In the genomic region with DNA sequence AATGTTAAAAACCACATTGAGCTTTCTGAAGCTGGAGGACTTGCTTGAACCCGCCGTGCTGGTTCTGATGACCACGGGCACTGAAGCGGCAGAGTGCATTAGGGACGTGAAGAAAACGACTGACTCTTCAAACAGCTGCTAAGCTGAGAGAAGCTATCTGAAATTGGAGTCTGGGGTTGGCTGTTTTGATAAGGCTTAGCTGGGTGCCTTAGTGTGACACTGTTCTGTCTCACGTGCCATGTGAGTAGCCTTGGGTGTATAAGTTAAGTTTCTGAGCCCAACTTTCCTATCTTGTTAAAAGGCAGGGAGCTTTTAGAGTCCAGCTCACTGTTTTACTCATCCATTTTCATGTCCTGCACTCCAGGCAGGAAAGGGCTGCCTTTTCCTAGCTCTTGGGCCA, we compare ENCODE assay signal across 27 mouse cellular contexts. TPM values are rescaled to one million over a fixed set of nuclear protein-coding genes. Genes with fewer than 3 reads are reported as not detected.
DNase-seq lines count a peak whose midpoint lies in the region; ATAC-seq and TF ChIP-seq lines count a peak whose summit lies in the region.
"Had no signal": no experiment of that assay in that cellular context is flagged by ENCODE, and none has a peak within 500 bp of the region (broad histone marks: within the 10 kb centered on the region; RNA-seq: fewer than 3 reads in every experiment).

No protein-coding gene starts in this region.

- TF ChIP-seq CTCF in heart, adult 2 months (IDR thresholded peaks at IDR 0.05): no peak
- no peak for TF ChIP-seq CTCF in liver, embryonic 14.5 days (IDR thresholded peaks at IDR 0.05; ENCODE audit: low read depth)

- 46% methylated on average over 7 of the region's 7 CpGs for whole genome bisulfite sequencing in heart, embryonic 12.5 days
- 72% methylated on average over 7 of the region's 7 CpGs for WGBS in heart, adult 2 months
- WGBS in liver, embryonic 14.5 days (ENCODE audit: insufficient replicate concordance): 31% methylated on average over 7 of the region's 7 CpGs
- WGBS in kidney, embryonic 15.5 days: 68% methylated on average over 7 of the region's 7 CpGs
- 83% methylated on average over 7 of the region's 7 CpGs for WGBS in hindbrain, embryonic 16.5 days

- no peak overlapping the region for H3K4me3 ChIP-seq in heart, embryonic 12.5 days
- H3K4me3 ChIP-seq in heart, adult 2 months: no peak overlapping the region
- no peak overlapping the region for H3K4me3 ChIP-seq in liver, embryonic 14.5 days (ENCODE audit: insufficient read depth in 1 of 2, low read depth in 2 of 2, low read length in 2 of 2)
- H3K4me3 ChIP-seq in kidney, embryonic 15.5 days (replicated peaks): no peak overlapping the region
- no peak overlapping the region for H3K4me3 ChIP-seq in hindbrain, embryonic 16.5 days (ENCODE audit: low read length)
- H3K4me3 ChIP-seq: forebrain, embryonic 10.5 days; intestine, embryonic 15.5 days; limb, embryonic 12.5 days; midbrain, embryonic 10.5 days had no signal

- H3K9ac ChIP-seq in heart, embryonic 12.5 days: peak overlapping the region; percentile 43; the same call in 1 of the 2 replicates
- H3K9ac ChIP-seq in heart, adult 2 months (ENCODE audit: low read depth, low read length): no peak overlapping the region
- peak overlapping the region; percentile 15; the same call in 1 of the 2 replicates for H3K9ac ChIP-seq in liver, embryonic 14.5 days (replicated peaks)
- H3K9ac ChIP-seq in kidney, embryonic 15.5 days: no peak overlapping the region
- H3K9ac ChIP-seq in hindbrain, embryonic 16.5 days (ENCODE audit: low read depth, low read length): no peak overlapping the region
- H3K9ac ChIP-seq: intestine, embryonic 15.5 days; limb, embryonic 12.5 days had no signal

- no peaks in the 10 kb centered on the region for H3K9me3 ChIP-seq in heart, embryonic 12.5 days (replicated peaks)
- no peaks in the 10 kb centered on the region for H3K9me3 ChIP-seq in liver, embryonic 14.5 days (ENCODE audit: control insufficient read depth, low read length)
- H3K9me3 ChIP-seq in kidney, embryonic 15.5 days (replicated peaks): no peaks in the 10 kb centered on the region
- H3K9me3 ChIP-seq in hindbrain, embryonic 16.5 days (ENCODE audit: control insufficient read depth, low read length): no peaks in the 10 kb centered on the region
- H3K9me3 ChIP-seq: forebrain, embryonic 10.5 days; G1E; intestine, embryonic 15.5 days; limb, embryonic 12.5 days; midbrain, embryonic 10.5 days had no signal

- H3K4me1 ChIP-seq in heart, embryonic 12.5 days (replicated peaks): peaks cover 28% of the 10 kb centered on the region
- H3K4me1 ChIP-seq in heart, adult 2 months (ENCODE audit: control insufficient read depth, insufficient read depth, low read length): peaks cover 1% of the 10 kb centered on the region
- H3K4me1 ChIP-seq in liver, embryonic 14.5 days (replicated peaks; ENCODE audit: control insufficient read depth in 2 of 2, insufficient read depth in 2 of 2, low read length in 1 of 2): peaks cover 7 to 9% of the 10 kb centered on the region in 2 experiments
- peaks cover 10% of the 10 kb centered on the region; the same call in 1 of the 2 replicates for H3K4me1 ChIP-seq in kidney, embryonic 15.5 days
- no peaks in the 10 kb centered on the region for H3K4me1 ChIP-seq in hindbrain, embryonic 16.5 days (ENCODE audit: control insufficient read depth, insufficient read depth, low read depth, low read length)
- H3K4me1 ChIP-seq: forebrain, embryonic 10.5 days; intestine, embryonic 15.5 days; limb, embryonic 12.5 days; midbrain, embryonic 10.5 days had no signal

- no peak for TF ChIP-seq EP300 in heart, adult 2 months (IDR thresholded peaks at IDR 0.05; ENCODE audit: insufficient read depth, low read depth, low read length)
- peak; percentile 50 for TF ChIP-seq EP300 in liver, embryonic 14.5 days (IDR thresholded peaks at IDR 0.05; ENCODE audit: low read depth)

- no peak for TF ChIP-seq POLR2A in heart, adult 2 months (IDR thresholded peaks at IDR 0.05; ENCODE audit: insufficient read depth, low read depth, low read length)

- intact Hi-C loops in heart, adult 2 months (cut with DNase I): no loop called here

- peaks cover 34% of the 10 kb centered on the region for H3K36me3 ChIP-seq in heart, embryonic 12.5 days
- H3K36me3 ChIP-seq in heart, adult 2 months (ENCODE audit: control insufficient read depth, insufficient read depth, low read length): peaks cover 13% of the 10 kb centered on the region
- H3K36me3 ChIP-seq in liver, embryonic 14.5 days (replicated peaks; ENCODE audit: control insufficient read depth, insufficient read depth, low read depth): peaks cover 24% of the 10 kb centered on the region
- H3K36me3 ChIP-seq in kidney, embryonic 15.5 days: peaks cover 48% of the 10 kb centered on the region
- H3K36me3 ChIP-seq in hindbrain, embryonic 16.5 days (ENCODE audit: control insufficient read depth, insufficient read depth, low read length): peaks cover 2% of the 10 kb centered on the region; the same call in 1 of the 2 replicates

- H3K79me2 ChIP-seq in heart, adult 2 months (replicated peaks; ENCODE audit: control insufficient read depth, insufficient read depth, low read length): peaks cover 3% of the 10 kb centered on the region; the same call in 1 of the 2 replicates

- no peaks in the 10 kb centered on the region for H3K27me3 ChIP-seq in heart, embryonic 12.5 days (replicated peaks)
- no peaks in the 10 kb centered on the region for H3K27me3 ChIP-seq in heart, adult 2 months (ENCODE audit: control insufficient read depth, insufficient read depth, low read length)
- H3K27me3 ChIP-seq in liver, embryonic 14.5 days (ENCODE audit: control insufficient read depth, insufficient read depth, low read length): no peaks in the 10 kb centered on the region
- H3K27me3 ChIP-seq in kidney, embryonic 15.5 days: no peaks in the 10 kb centered on the region
- H3K27me3 ChIP-seq in hindbrain, embryonic 16.5 days (replicated peaks; ENCODE audit: control insufficient read depth, insufficient read depth, low read length): no peaks in the 10 kb centered on the region
- H3K27me3 ChIP-seq: intestine, embryonic 15.5 days; limb, embryonic 12.5 days; Patski had no signal

- no peak for ATAC-seq in heart, embryonic 12.5 days (ENCODE audit: insufficient number of reproducible peaks, low FRiP score)
- peak; percentile 81 for ATAC-seq in liver, embryonic 14.5 days (ENCODE audit: insufficient read depth)
- peak; percentile 98 for ATAC-seq in megakaryocyte-erythroid progenitor cell, adult 5-6 weeks (replicated peaks; ENCODE audit: low FRiP score, low TSS enrichment, poor library complexity, severe bottlenecking)
- no peak for ATAC-seq in kidney, embryonic 15.5 days (replicated peaks; ENCODE audit: low FRiP score)
- ATAC-seq in hindbrain, embryonic 16.5 days: no peak
- no peak for ATAC-seq in granulocyte monocyte progenitor cell, adult 5-6 weeks (replicated peaks; ENCODE audit: poor library complexity, severe bottlenecking)
- ATAC-seq: forebrain, embryonic 16.5 days; hindbrain, postnatal 0 days; intestine, embryonic 15.5 days; midbrain, embryonic 16.5 days; Patski had no signal

- DNase-seq in heart, adult 2 months: no peak
- peak; percentile 18 for DNase-seq in liver
- peak; percentile 28 to 32 (median 31) for DNase-seq in liver, embryonic 14.5 days (ENCODE audit: low read depth in 3 of 3, low spot score in 3 of 3)
- DNase-seq: adrenal gland, postnatal 25 days; cerebellum, adult 18-20 months; cerebellum, postnatal 10 days; kidney, adult 9 months; kidney, postnatal 25 days; lung, adult 2 months; lung, postnatal 10 days; spleen, adult 18-20 months; thymus, postnatal 14 days had no signal

- no peak overlapping the region for H3K27ac ChIP-seq in heart, embryonic 12.5 days (ENCODE audit: poor library complexity, severe bottlenecking)
- H3K27ac ChIP-seq in heart, adult 2 months: no peak overlapping the region
- no peak overlapping the region; the same call in 1 of the 2 replicates for H3K27ac ChIP-seq in liver, embryonic 14.5 days
- H3K27ac ChIP-seq in kidney, embryonic 15.5 days: no peak overlapping the region
- no peak overlapping the region for H3K27ac ChIP-seq in hindbrain, embryonic 16.5 days (ENCODE audit: low read depth, low read length)
- H3K27ac ChIP-seq: forebrain, embryonic 10.5 days; hindbrain, postnatal 0 days; intestine, embryonic 15.5 days; limb, embryonic 12.5 days; macrophage; midbrain, embryonic 10.5 days had no signal

- H3K4me2 ChIP-seq in heart, embryonic 12.5 days: no peak overlapping the region
- H3K4me2 ChIP-seq in liver, embryonic 14.5 days (ENCODE audit: low read depth): no peak overlapping the region; the same call in 1 of the 2 replicates
- H3K4me2 ChIP-seq in kidney, embryonic 15.5 days: no peak overlapping the region
- H3K4me2 ChIP-seq in hindbrain, embryonic 16.5 days (ENCODE audit: low read length): no peak overlapping the region
- H3K4me2 ChIP-seq: intestine, embryonic 15.5 days; limb, embryonic 12.5 days had no signal

RNA-seq across cellular contexts. Expression of a gene that starts 8.7 kb away (rescaled TPM):
- 32.4 and 36.8 TPM in 2 replicates for polyA plus RNA-seq in heart, embryonic 12.5 days (2016; fragmentation: Nextera tagmentation; extraction: Ambion mirVana)
- total RNA-seq in heart, adult 2 months (2021): 10 to 100 TPM; 32.9 to 33.5 TPM
- 15.9 and 20.8 TPM in 2 replicates for polyA plus RNA-seq in heart, adult 2 months (2012; rRNA removed)
- 12.1 and 14.1 TPM in 2 replicates for polyA plus RNA-seq in liver, embryonic 14.5 days (2012; rRNA removed)
- polyA plus RNA-seq in liver, embryonic 14.5 days (2014; fragmentation: Nextera tagmentation; extraction: Ambion mirVana): 21.6 and 24.8 TPM in 2 replicates
- total RNA-seq in megakaryocyte-erythroid progenitor cell, adult 5-6 weeks (2014; fragmentation: Nextera tagmentation): 41.1 and 48.7 TPM in 2 replicates
- 21.6 and 27.9 TPM in 2 replicates for total RNA-seq in megakaryocyte-erythroid progenitor cell, adult 5-6 weeks (2017)
- polyA plus RNA-seq in kidney, embryonic 15.5 days (2015; fragmentation: Nextera tagmentation; extraction: Ambion mirVana): 44.8 and 48.9 TPM in 2 replicates
- polyA plus RNA-seq in hindbrain, embryonic 16.5 days (2015; fragmentation: Nextera tagmentation; extraction: Ambion mirVana): 30.0 and 31.1 TPM in 2 replicates
- total RNA-seq in granulocyte monocyte progenitor cell, adult 5-6 weeks (2014; fragmentation: Nextera tagmentation): 28.0 and 29.5 TPM in 2 replicates
- 18.1 and 32.2 TPM in 2 replicates for total RNA-seq in granulocyte monocyte progenitor cell, adult 5-6 weeks (2017)

RNA-seq across cellular contexts. Expression of a gene that starts 8.7 kb away (rescaled TPM):
- polyA plus RNA-seq in heart, embryonic 12.5 days (2016; fragmentation: Nextera tagmentation; extraction: Ambion mirVana): 28.1 and 30.3 TPM in 2 replicates
- total RNA-seq in heart, adult 2 months (2021): 10 to 100 TPM; 24.3 to 25.3 TPM
- polyA plus RNA-seq in heart, adult 2 months (2012; rRNA removed): 17.3 and 25.9 TPM in 2 replicates
- 9.3 and 11.1 TPM in 2 replicates for polyA plus RNA-seq in liver, embryonic 14.5 days (2012; rRNA removed)
- polyA plus RNA-seq in liver, embryonic 14.5 days (2014; fragmentation: Nextera tagmentation; extraction: Ambion mirVana): 11.3 and 12.4 TPM in 2 replicates
- 22.0 and 28.8 TPM in 2 replicates for total RNA-seq in megakaryocyte-erythroid progenitor cell, adult 5-6 weeks (2014; fragmentation: Nextera tagmentation)
- total RNA-seq in megakaryocyte-erythroid progenitor cell, adult 5-6 weeks (2017): 24.7 and 27.7 TPM in 2 replicates
- polyA plus RNA-seq in kidney, embryonic 15.5 days (2015; fragmentation: Nextera tagmentation; extraction: Ambion mirVana): 28.1 and 29.8 TPM in 2 replicates
- polyA plus RNA-seq in hindbrain, embryonic 16.5 days (2015; fragmentation: Nextera tagmentation; extraction: Ambion mirVana): 16.4 and 19.3 TPM in 2 replicates
- total RNA-seq in granulocyte monocyte progenitor cell, adult 5-6 weeks (2014; fragmentation: Nextera tagmentation): 29.5 and 38.7 TPM in 2 replicates
- 25.3 and 27.0 TPM in 2 replicates for total RNA-seq in granulocyte monocyte progenitor cell, adult 5-6 weeks (2017)

Comparison
In these comparisons a context has a peak if more than half of its experiments do, and no peak if none do; other contexts are left out.
1. H3K9ac ChIP-seq: peak in heart, embryonic 12.5 days (single experiment) and liver, embryonic 14.5 days (single experiment); none in heart, adult 2 months (single experiment), kidney, embryonic 15.5 days (single experiment) and hindbrain, embryonic 16.5 days (single experiment).
2. ATAC-seq: peak in liver, embryonic 14.5 days (single experiment) and megakaryocyte-erythroid progenitor cell, adult 5-6 weeks (single experiment); none in heart, embryonic 12.5 days (single experiment), kidney, embryonic 15.5 days (single experiment), hindbrain, embryonic 16.5 days (single experiment) and granulocyte monocyte progenitor cell, adult 5-6 weeks (single experiment).
3. DNase-seq: peak in liver (single experiment) and liver, embryonic 14.5 days (3 of 3); none in heart, adult 2 months (0 of 2).